ENCODE assay signal across 12 mouse cellular contexts in genomic region chr7:115426161-115426982, GRCm38 (mm10).
DNase-seq lines count a peak whose midpoint lies in the region; ATAC-seq and TF ChIP-seq lines count a peak whose summit lies in the region.
"Had no signal": no experiment of that assay in that cellular context is flagged by ENCODE, and none has a peak within 500 bp of the region (broad histone marks: within the 10 kb centered on the region; RNA-seq: fewer than 3 reads in every experiment).

No protein-coding gene starts in this region.

- no peak for DNase-seq in hindbrain, embryonic 10.5 days (ENCODE audit: low spot score)
- peak; percentile 47 to 61 for DNase-seq in cerebellum, adult 2 months
- DNase-seq in gastrocnemius, adult 2 months = peak; percentile 62
- peak; percentile 15 to 35 for DNase-seq in right cerebral cortex, adult 2 months (ENCODE audit: low spot score in 2 of 2)
- DNase-seq in retina, embryonic 14.5 days (ENCODE audit: low spot score) = no peak
- DNase-seq in spleen, postnatal 10 days (ENCODE audit: low spot score in 2 of 2) = no peak
- no peak for DNase-seq in ovary, postnatal 10 days (ENCODE audit: low spot score)
- DNase-seq: lung, embryonic 14.5 days had no signal

- H3K36me3 ChIP-seq in hindbrain, embryonic 10.5 days = no peaks in the 10 kb centered on the region
- H3K36me3 ChIP-seq in hindbrain, embryonic 12.5 days = no peaks in the 10 kb centered on the region
- H3K36me3 ChIP-seq: embryonic facial prominence, embryonic 12.5 days; midbrain, embryonic 13.5 days; stomach, embryonic 15.5 days had no signal

- ATAC-seq in hindbrain, embryonic 12.5 days (ENCODE audit: low FRiP score) = no peak
- ATAC-seq: midbrain, embryonic 13.5 days had no signal

- no peak overlapping the region for H3K4me3 ChIP-seq in hindbrain, embryonic 10.5 days
- H3K4me3 ChIP-seq in hindbrain, embryonic 12.5 days = no peak overlapping the region
- H3K4me3 ChIP-seq in cerebellum, adult 2 months (replicated peaks; ENCODE audit: insufficient read depth, low read depth, low read length) = no peak overlapping the region
- peak overlapping the region; percentile 21; the same call in 1 of the 2 replicates for H3K4me3 ChIP-seq in gastrocnemius, adult 2 months
- H3K4me3 ChIP-seq: embryonic facial prominence, embryonic 12.5 days; midbrain, embryonic 13.5 days; stomach, embryonic 15.5 days had no signal

- H3K4me2 ChIP-seq in hindbrain, embryonic 12.5 days (replicated peaks) = no peak overlapping the region
- H3K4me2 ChIP-seq: embryonic facial prominence, embryonic 12.5 days; lung, embryonic 14.5 days; midbrain, embryonic 13.5 days; stomach, embryonic 15.5 days had no signal

- H3K9ac ChIP-seq in hindbrain, embryonic 12.5 days = no peak overlapping the region
- H3K9ac ChIP-seq: embryonic facial prominence, embryonic 12.5 days; lung, embryonic 14.5 days; midbrain, embryonic 13.5 days; stomach, embryonic 15.5 days had no signal

- 85% methylated on average over 7 of the region's 7 CpGs for WGBS in hindbrain, embryonic 10.5 days
- 86% methylated on average over 7 of the region's 7 CpGs for WGBS in hindbrain, embryonic 12.5 days
- WGBS in cerebellum, adult 2 months = 37% methylated on average over 7 of the region's 7 CpGs

- peaks cover 4% of the 10 kb centered on the region; the same call in 1 of the 2 replicates for H3K4me1 ChIP-seq in hindbrain, embryonic 10.5 days (replicated peaks)
- no peaks in the 10 kb centered on the region for H3K4me1 ChIP-seq in hindbrain, embryonic 12.5 days
- peaks cover 11% of the 10 kb centered on the region for H3K4me1 ChIP-seq in cerebellum, adult 2 months (ENCODE audit: control insufficient read depth, insufficient read depth, low read length)
- H3K4me1 ChIP-seq: stomach, embryonic 15.5 days had no signal

- no peak for TF ChIP-seq CTCF in cerebellum, adult 2 months (IDR thresholded peaks at IDR 0.05; ENCODE audit: borderline replicate concordance, insufficient read depth, low read depth, low read length)
- TF ChIP-seq CTCF in gastrocnemius, adult 2 months (IDR thresholded peaks at IDR 0.05) = no peak

- H3K27ac ChIP-seq in hindbrain, embryonic 10.5 days = peak overlapping the region; percentile 24; the same call in 1 of the 2 replicates
- no peak overlapping the region for H3K27ac ChIP-seq in hindbrain, embryonic 12.5 days
- no peak overlapping the region for H3K27ac ChIP-seq in cerebellum, adult 2 months (ENCODE audit: insufficient read depth, low read length)
- H3K27ac ChIP-seq in gastrocnemius, adult 2 months = peak overlapping the region; percentile 75
- H3K27ac ChIP-seq: embryonic facial prominence, embryonic 12.5 days; midbrain, embryonic 13.5 days; stomach, embryonic 15.5 days had no signal

- TF ChIP-seq POLR2A in cerebellum, adult 2 months (IDR thresholded peaks at IDR 0.05; ENCODE audit: borderline replicate concordance, insufficient read depth, low read length) = no peak

- intact Hi-C loops in gastrocnemius, adult 2 months (cut with DNase I) = no loop called here

- H3K9me3 ChIP-seq in hindbrain, embryonic 10.5 days = no peaks in the 10 kb centered on the region
- H3K9me3 ChIP-seq in hindbrain, embryonic 12.5 days (replicated peaks) = no peaks in the 10 kb centered on the region
- H3K9me3 ChIP-seq: embryonic facial prominence, embryonic 12.5 days; midbrain, embryonic 13.5 days; stomach, embryonic 15.5 days had no signal

- H3K27me3 ChIP-seq in hindbrain, embryonic 10.5 days (ENCODE audit: insufficient read depth, poor library complexity, severe bottlenecking) = 0 out of 2 replicates have a peak, but pooled peaks cover 2% of the 10 kb centered on the region
- H3K27me3 ChIP-seq in hindbrain, embryonic 12.5 days = no peaks in the 10 kb centered on the region
- H3K27me3 ChIP-seq in cerebellum, adult 2 months (ENCODE audit: control insufficient read depth, insufficient read depth, low read length) = no peaks in the 10 kb centered on the region
- H3K27me3 ChIP-seq: midbrain, embryonic 13.5 days; stomach, embryonic 15.5 days had no signal

Comparison
In these comparisons a context has a peak if more than half of its experiments do, and no peak if none do; other contexts are left out.
1. H3K27ac ChIP-seq: peak in hindbrain, embryonic 10.5 days (single experiment) and gastrocnemius, adult 2 months (single experiment); none in hindbrain, embryonic 12.5 days (single experiment) and cerebellum, adult 2 months (single experiment).
2. DNase-seq: peak in cerebellum, adult 2 months (2 of 2), gastrocnemius, adult 2 months (single experiment) and right cerebral cortex, adult 2 months (2 of 2); none in hindbrain, embryonic 10.5 days (single experiment), retina, embryonic 14.5 days (single experiment), spleen, postnatal 10 days (0 of 2) and ovary, postnatal 10 days (single experiment).